Mouse (Mus musculus) heart, adult 10 weeks (tissue): ENCODE measurements around the gene Nrp2. TPM values are rescaled to one million over a fixed set of nuclear protein-coding genes. Genes with fewer than 3 reads are reported as not detected.

Source experiments
- polyA plus RNA-seq: library from polyadenylated mRNA; stranded (reverse); fragments of 350-450 nt; fragmentation: Illumina TruSeq; extraction: RNeasy Lipid Tissue Mini Kit (QIAGEN cat#74804); gene quantifications from one replicate; pipeline ENCODE4 v1.2.3, GENCODE M21; 2014; ENCODE audit warnings: low read depth, low replicate concordance

Gene Nrp2
- polyA plus RNA-seq = 16.0 TPM

GRCm38 (mm10) chr1:62703158-62704116, at the start of gene Nrp2:
Nrp2 (plus strand) TSS chr1:62703285.

